Mouse (Mus musculus) myocyte (in vitro differentiated cells): ENCODE results near the gene Gns.

Source experiments
- E2F4 ChIP-seq: IDR thresholded peaks from one replicate; pipeline ENCODE4 v1.6.1; 2011; ENCODE audit warnings: mild to moderate bottlenecking, control low read depth, moderate library complexity; ENCODE audit not compliant: insufficient read depth
- MAX ChIP-seq: IDR thresholded peaks from one replicate; pipeline ENCODE4 v1.6.1; 2011; ENCODE audit warnings: low read depth, mild to moderate bottlenecking, control low read depth
- POLR2A ChIP-seq: IDR thresholded peaks from one replicate; pipeline ENCODE4 v1.6.1; 2011; ENCODE audit warnings: low read depth, mild to moderate bottlenecking, control low read depth, moderate library complexity; ENCODE audit not compliant: insufficient read length
- POLR2AphosphoS2 ChIP-seq: IDR thresholded peaks from one replicate; pipeline ENCODE4 v1.6.1; 2011; ENCODE audit warnings: low read depth, control low read depth; ENCODE audit not compliant: insufficient read length

DNA sequence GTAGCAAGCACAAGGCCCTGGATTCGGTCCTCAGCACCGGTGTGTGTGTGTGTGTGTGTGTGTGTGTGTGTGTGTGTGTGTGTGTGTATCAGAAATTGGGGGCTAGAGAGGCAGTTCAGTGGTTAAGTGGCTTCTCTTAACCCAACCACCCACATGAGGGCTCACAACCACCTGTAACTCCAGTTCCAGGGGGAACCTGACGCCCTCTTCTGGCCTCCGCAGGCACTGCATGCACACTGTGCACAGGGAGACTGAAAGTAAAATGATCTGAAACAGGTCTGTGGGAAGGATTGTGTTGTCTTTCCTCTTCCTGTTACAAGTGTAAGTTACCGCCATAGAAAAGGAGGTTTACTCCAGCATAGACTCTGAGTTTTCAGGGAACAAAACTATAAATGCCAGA lies 62.2 kb downstream of the Gns start:
- no peak for TF ChIP-seq POLR2A
- TF ChIP-seq POLR2AphosphoS2: no peak
- no peak for TF ChIP-seq MAX
- no peak for TF ChIP-seq E2F4
